Mouse (Mus musculus) liver, embryonic 14.5 days (tissue): ENCODE measurements around the gene Pikfyve.

ENCODE experiments used
- CTCF ChIP-seq: IDR thresholded peaks from 2 replicates; pipeline ENCODE4 v1.5.1; 2016; ENCODE audit warnings: antibody characterized with exemption, low read depth, control low read depth
- EP300 ChIP-seq: IDR thresholded peaks from 2 replicates; pipeline ENCODE4 v1.6.1; 2016; ENCODE audit warnings: antibody characterized with exemption, low read depth

DNA sequence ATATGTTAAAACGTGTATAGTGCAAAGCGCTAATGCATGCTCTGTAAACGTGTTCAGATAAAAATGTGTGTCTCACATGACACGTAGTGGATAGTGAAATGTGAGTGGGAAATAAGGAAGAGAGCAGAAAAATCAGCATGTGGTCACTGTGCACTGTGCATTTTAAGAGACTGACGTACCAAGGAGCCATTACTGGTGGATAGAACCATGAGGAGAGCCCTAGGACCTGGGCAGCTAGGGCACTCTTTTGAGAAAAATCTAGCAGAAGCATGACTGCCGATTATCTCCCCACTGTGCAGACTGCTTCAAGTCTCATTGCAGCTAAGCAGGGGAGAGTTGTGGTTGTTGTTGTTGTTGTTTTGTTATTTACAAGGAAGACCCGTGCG, 128.5 kb downstream of the Pikfyve start:
- TF ChIP-seq CTCF (no peak), EP300 (no peak)
